Mouse (Mus musculus) left cerebral cortex, postnatal 4 days (tissue): Measurements from ENCODE around the gene Dcxr. TPM values are rescaled to one million over a fixed set of nuclear protein-coding genes. Genes with fewer than 3 reads are reported as not detected.
"Not testable (repeated sequence)": the region's sequence is repeated elsewhere in the genome, so short reads cannot be mapped to it uniquely, and the experiment has no call there.

ENCODE experiments used
- DNase-seq: peaks from one replicate; pipeline ENCODE4 v3.0.0-alpha.2; 2022
- intact Hi-C: fragments of 180-260 bp; cut with DNase I; formaldehyde crosslinking; loops from one replicate; pipeline ENCODE4 v1.15.1; 2025
- total RNA-seq, 2 experiments: library from RNA; stranded (reverse); gene quantifications; 2 replicates each; pipeline ENCODE4 v1.2.3; 2021

The Dcxr gene
- total RNA-seq, 2 experiments from 2014 or later: 2.5 to 3.2 TPM

DNA sequence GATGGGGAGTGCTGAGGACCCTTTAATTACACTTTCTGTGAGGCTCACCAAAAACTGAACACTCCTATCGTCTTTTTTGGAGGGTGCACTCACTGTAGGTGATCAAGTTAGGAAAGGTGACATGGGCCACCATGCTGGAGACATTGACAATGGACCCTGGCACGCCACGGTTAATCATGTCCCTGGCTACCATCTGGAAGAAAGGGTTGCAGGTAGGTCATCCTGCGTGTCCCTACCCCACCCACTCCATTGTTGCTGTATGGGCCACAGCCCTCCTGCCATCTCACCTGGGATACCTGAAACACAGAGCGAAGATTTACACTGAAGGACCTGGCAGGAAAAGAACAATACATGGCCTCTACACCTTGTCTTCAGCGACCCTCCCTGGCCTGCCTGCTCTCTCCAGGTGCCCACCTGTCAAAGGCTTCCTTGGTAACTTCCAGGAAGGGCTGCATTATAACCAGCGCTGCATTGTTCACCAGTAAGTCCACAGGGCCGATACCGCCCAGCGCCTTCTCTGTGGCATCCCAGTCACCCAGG, 3.3 kb upstream of the Dcxr start:
- no peak for DNase-seq
- intact Hi-C loops: no loop called here

DNA sequence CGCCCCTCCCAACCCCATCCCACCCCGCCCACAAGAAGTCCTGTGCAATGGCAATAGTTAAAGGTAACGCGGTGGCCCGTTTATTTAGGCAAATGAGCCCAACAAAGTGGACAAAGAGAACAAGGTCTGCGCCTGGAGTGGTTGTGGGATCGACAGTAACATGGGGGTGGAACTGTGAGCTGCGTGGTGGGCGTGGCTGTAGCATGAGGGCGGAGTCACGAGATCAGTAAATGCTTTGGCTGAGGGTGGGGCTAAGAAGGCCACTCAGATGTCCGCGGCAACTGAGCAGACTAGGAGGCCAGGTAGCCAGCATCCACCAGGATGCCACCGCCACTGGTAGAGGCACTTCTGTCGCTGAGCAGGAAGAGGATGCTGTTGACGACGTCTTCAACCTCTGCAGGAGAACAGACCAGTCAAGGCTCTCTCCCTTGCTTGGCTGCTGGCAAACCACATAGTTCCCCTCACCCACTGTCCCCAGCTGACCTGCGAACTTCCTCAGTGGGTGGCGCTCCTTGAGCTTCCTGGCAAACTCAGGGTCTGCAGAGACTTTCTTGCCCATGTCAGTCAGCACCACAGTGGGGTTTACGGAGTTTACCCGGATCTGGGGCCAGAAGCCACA, 2.5 kb upstream of the Dcxr start:
- not testable (repeated sequence) for DNase-seq

DNA sequence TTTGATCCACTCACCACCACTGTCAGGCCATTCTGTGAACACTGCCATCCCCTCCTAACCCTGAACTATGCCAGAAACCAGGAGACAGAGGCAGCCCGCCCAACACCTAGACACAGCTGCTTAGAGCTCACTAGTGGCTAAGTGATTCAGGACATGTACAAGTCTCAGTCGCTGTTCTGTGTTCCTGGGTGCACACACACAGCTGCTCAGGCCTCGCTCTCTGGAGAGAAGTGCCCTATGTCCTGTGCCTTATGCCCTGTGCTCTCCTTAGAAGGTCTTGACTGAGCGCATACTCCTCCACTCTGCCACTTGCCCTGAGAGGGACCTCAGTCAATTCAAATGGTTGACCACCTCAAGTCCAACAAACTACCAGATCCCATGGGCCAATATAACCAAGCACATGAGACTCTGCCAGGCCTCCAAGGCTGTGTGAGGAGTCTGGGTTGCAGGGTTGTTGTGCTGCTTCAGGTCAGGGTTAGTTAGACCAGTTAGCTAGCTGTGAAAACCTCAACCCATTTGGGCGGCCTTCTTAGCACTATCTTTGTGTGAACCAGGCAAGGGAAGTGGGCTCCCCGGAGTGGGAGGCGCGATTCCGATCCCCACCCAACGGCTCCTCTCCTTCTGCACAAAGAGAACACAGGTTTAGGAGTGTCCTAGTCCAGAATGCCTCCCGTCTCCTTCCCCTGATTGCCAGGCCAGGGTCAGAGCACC, 1.6 kb upstream of the Dcxr start:
- intact Hi-C loops: no loop called here
- DNase-seq: no peak

More for the DNA sequence above, 2.5 kb upstream of the Dcxr start:
- intact Hi-C loops: not testable (repeated sequence)

DNA sequence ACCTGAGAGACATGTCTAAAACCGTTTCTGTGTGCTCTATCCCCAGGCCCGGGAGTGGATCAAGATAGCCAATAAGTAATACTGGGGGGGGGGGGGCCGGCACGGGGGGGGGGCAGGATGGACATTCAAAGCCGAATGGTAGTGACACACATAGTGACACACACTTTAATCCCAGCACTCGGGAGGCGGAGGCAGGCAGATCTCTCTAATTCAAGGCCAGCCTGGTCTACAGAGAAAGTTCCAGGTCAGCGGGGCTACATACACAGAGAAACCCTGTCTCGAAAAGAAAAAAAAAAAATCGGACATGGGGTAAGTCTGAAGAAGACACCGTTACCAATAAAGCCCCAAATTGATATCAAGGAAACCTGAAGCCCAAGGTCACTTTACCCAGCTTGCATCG, 483 bp upstream of the Dcxr start:
- intact Hi-C loops: no loop called here
- no peak for DNase-seq

DNA sequence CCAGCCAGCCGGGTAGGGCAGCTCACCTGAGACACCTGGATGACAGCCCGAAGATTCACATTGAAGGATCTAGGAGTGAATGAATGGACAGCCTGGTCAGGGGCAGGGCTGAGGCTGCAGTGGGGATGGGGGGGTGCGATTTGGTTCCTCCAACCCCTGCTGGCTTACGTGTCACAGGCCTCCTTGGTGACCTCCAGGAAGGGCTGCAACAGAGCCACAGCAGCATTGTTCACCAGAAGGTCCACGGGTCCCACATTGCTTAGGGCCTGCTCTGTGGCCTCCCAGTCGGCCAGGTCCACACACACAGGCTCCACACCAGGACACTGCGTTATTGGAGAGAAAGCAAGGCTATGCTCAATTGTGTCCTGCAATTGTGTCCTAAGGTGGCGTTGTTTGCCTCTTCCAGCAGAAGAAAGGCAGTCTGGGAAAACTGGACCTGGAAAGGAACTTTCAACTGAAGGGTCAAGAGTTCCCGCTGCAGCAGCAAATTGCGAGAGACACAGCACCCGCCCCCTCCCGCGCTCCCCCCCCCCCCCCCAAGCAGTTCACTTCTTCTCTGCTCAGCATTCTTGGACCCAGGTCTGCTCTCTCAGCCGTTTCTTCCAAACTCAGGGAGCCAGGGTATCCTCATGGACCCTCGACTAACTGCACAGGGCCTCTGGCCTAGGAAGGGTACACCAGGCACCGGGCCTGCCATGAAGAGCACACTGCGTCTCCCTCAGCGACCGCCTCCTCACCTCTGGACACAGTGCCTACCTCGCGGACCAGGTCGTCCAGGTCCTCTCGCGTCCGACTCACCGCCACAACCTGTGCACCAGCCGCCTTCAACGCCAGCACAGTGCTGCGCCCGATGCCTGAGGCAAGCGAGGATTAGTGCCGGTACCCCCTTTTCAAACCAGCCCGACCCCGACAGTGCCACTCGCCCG, 575 bp downstream of the Dcxr start:
- intact Hi-C loops: no loop called here

DNA sequence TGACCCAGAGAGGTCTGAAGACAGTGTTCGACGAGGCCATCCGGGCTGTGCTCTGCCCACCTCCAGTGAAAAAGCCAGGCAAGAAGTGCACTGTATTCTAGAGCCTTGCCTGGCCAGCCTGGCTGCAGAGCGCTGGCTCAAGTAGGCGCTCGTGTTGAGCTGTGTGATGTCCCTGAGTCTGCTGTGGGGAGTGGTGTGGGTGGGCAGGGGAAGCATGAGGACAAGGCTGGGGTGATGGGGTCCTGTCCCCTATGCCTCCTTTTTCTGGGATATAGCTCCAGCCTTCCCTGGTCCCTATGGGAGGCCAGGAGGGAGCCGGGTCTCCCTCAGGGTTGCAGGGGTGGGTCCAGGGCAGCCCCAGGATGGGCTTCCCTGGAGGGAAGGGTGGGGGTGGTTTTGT, 3.6 kb downstream of the Dcxr start:
- intact Hi-C loops: no loop called here
- no peak for DNase-seq

More for the DNA sequence above, 575 bp downstream of the Dcxr start:
- DNase-seq: no peak

DNA sequence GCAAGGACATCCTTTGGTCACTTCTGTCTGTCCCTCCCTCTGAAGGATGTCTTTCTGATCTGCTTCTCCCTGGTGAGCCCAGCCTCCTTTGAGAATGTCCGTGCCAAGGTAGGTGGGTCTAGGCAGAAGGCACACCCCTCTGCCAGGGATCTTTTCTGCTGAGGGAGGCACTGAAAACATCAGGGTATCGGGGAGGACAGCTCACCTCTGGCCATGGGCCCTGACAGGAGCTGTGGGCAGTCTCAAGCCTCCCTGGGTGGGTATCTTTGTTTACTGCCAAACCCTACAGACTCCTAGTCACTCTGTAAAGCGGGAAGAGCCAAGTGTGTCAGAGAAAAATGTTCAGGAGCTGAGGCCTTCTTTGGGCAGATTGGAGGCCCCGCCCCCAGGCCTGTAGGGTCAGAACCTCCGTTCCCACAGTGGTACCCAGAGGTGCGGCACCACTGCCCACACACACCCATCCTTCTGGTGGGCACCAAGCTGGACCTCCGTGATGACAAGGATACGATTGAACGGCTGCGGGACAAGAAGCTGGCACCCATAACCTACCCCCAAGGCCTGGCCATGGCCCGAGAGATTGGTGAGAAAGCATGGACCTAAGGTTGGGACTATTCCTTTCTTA, 4.2 kb downstream of the Dcxr start:
- DNase-seq: no peak
- intact Hi-C loops: no loop called here

DNA sequence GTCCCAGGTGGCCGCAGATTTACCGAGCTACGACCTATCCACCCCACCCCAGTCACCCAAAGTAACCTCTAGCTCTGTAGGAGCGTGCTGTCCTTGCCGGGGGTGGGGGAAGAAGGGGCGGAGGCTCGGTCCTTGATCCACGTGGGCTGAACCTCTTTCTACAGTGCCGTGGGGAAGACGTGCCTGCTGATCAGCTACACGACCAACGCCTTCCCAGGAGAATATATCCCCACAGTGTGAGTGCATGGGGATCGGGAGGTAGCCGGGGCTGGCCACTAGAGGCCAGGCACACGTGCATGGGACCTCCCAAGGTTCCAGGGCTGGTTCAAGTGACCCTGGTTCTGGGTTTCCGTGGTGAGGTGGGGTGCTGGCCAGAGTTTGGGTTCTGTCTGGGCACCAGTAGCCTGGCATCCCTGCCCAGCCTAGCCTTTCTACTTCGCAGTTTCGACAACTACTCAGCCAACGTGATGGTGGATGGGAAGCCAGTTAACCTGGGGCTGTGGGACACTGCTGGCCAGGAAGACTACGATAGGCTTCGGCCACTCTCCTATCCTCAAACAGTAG, 4.9 kb downstream of the Dcxr start:
- DNase-seq: no peak
- intact Hi-C loops: no loop called here

DNA sequence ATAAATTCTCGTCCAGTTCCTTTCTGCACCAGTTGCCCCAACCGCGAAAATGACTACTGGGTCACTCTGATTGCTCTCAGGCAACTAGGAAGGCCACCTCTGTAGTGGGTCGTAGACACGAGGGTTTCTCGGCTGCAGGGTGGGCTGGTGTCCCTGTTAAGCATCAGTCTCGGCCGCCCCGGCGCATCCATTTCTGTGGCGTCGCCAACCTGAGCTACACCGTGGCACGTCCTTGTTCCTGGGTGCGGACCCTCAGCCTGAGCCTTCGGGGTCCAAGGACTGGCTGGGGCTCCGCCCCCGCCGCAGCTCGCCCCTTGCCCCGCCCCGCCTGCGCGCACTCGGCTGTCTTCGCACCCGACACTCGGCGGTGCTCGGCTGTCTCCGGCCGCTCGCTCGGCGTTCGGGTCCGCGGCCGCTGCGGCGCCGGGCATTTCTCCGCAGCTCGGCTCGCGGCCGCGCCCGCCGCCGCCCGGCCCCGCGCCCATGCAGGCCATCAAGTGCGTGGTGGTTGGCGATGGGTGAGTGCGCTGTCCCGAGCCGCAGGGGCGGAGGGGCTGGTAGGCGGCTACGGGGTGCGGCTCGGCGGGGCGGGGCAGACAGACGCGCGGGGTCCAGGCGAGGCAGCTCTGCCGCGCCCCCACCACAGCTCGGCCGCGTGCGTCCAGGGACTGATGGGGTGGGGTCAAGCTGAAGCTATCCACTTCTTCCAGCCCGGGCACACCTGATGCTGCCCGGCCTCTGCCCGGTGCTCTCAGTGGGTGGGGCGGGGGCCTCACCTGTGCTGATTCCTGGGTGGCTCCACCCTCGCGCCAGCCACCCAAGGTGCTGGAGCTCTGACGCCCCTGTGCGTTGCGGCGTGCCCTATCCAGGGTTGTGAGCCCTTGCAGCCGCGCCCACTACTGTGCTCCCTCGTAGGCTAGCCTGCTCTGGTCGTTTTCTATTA, 5.7 kb downstream of the Dcxr start, which contains the start of gene Rac3:
TSS of gene Rac3 (plus strand) at position 347 of the 943 bp plus-strand sequence.
- DNase-seq: peak; percentile 82
- intact Hi-C loops: loop anchor here (2.0 kb wide), 1 partner anchor 55 kb away; no protein-coding TSS in a partner anchor

DNA sequence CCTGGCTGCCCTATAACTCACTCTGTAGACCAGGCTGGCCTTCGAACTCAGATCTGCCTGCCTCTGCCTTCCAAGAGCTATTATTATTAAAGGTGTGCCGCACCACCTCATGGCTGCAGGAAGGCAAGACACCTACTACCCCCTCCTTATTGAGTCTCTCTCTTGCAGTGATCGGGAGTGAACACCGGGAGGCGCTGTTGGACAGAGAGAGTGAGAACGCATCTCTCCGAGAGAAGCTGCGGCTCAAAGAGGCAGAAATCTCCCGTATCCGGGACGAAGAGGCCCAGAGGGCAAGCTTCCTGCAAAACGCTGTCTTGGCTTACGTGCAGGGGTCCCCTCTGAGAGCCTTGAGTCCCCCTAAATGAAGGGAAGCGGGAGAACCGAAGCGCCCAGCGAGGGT, 6.6 kb downstream of the Dcxr start:
- intact Hi-C loops: loop anchor here (2.0 kb wide), 1 partner anchor 56 kb away; no protein-coding TSS in a partner anchor
- DNase-seq: peak; percentile 93

DNA sequence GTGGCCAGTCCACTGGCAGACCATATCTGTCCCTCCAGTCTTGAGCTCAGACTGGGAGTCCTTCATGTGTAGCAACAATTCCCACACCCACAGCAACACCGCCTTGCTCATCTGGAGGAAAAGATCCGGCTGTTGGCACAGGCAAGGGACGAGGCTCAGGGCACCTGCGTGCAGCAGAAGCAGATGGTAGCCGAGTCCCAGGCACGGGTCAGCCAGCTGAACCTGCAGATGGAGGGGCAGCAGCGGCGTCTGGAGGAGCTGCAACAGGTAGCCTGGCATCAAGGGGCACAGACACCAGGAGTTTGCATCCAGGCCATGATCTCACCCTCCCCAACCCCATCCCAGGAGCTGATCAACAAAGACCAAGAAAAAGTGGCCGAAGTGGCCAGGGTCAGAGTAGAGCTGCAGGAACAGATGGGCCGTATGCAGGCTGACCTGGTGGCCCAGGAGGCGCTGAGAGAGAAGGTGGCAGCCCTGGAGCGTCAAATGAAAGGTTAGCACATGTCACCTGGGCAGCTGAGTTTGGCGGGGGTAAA, 7.2 kb downstream of the Dcxr start:
- no peak for DNase-seq
- intact Hi-C loops: loop anchor here (2.0 to 10.0 kb wide), 2 partner anchors 57 to 95 kb away; partner anchors contain the start of gene Sirt7

DNA sequence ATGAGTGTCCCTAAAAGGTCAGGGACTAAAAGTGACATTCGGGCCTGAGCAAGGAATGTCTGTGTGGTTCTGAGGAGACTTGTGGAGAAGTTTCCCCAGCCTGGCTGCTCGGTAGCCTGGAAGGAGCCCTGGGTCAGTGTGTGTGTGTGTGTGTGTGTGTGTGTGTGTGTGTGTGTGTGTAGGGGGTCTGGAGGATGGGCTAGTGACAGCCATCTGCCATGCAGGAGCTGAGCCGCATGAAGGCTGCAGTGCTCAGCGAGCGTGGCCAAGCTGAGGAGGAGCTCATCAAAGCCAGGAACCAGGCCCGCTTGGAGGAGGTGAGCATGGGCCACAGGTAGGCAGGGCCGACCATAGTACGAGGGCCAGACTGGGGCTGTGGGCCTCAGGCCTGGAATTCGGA, 7.8 kb downstream of the Dcxr start:
- no peak for DNase-seq
- intact Hi-C loops: loop anchor here (10.0 kb wide), 1 partner anchor 94 kb away; the partner anchor contains the start of gene Sirt7

DNA sequence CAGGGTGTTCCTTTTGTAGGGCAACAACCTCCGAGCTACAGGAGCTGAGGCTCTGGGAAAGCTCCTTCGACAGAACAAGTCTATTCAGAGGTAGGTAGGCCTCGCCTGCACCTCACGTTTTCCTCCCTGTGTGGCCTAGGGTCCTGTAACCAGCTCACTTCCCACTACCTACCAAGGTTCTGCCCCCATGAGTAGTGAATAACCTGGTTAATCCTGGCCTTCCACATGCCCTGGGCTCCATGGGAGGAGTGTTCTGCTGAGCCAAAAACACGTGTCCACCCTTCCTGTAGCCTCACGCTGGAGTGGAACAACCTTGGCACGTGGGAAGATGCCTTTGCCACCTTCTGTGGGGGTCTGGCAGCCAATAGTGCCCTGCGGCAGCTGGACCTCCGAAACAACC, 11.9 kb downstream of the Dcxr start:
- intact Hi-C loops: loop anchor here (10.0 kb wide), 1 partner anchor 90 kb away; the partner anchor contains the start of gene Sirt7
- DNase-seq: no peak

DNA sequence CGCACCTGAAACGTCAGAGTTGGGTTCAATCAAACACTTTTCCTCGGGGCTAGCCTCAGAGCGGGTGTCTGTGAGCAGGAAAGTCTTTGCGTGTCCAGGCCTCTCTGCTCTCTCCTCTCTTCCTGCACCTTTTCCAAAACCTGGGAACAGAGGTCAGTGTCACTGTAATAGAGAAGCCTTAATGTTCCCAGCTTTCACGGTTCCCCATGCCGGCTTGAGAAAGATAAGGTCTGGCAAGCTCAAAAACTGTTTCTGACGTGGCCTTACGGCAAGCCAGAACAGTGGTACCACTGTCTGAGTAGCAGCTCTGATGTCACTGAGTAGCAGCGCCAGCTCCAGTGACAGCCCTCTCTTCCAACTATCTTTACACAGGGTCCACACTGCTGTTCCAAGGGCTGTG, 12.5 kb downstream of the Dcxr start:
- DNase-seq: no peak
- intact Hi-C loops: loop anchor here (5.0 to 10.0 kb wide), 2 partner anchors 52 to 90 kb away; partner anchors contain the start of genes Notum and Sirt7

DNA sequence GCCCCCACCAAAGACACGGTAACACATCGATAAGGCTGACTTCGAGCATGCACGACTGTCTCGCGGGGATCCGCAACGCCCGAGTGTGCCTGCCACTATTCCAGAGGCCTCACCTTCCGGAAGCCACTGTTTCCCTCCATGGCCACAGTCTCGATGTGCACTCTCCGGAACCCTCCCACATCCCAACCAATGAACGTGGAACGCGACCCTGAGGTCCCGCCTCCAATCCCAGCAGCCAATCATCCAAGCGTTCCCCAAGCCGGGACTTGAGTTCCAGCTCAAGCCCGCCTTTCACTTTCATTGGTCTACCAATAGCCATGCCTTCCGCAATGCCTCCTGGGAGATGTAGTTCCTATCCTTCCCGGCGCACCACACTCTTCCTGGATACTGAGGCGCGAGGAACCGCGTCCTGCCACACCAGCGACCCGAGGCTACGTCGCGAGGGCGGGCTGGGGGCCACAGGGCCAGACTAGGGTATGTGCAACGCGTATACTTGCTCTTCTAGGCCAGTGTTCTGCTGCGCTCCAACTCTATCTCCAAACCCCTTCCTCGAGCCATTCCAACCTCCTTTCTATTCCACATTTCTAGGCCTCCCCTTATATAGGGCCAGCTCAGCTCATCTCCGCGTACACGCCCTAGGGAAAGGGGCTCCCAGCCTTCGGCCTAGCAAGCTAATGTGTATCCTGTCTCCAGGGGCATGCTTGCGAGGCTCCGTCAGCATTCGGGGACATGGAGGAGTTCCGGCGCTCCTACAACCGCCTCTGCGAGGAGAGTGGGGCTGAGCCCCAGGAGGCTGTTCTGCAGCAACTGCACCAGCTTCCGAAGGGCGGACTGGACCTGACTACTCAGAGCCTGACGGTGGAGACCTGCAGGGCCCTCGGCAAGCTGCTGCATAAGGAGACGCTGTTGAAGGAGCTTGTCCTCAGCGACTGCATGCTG, 13.2 kb downstream of the Dcxr start, which contains the start of the genes Cenpx and Lrrc45:
TSS of gene Cenpx (minus strand) at position 159 of the 939 bp plus-strand sequence.
TSS of gene Lrrc45 (plus strand) at position 346 of the 939 bp plus-strand sequence.
- DNase-seq: peak; percentile 97
- intact Hi-C loops: loop anchor here (5.0 to 10.0 kb wide), 2 partner anchors 52 to 89 kb away; partner anchors contain the start of genes Notum and Sirt7

DNA sequence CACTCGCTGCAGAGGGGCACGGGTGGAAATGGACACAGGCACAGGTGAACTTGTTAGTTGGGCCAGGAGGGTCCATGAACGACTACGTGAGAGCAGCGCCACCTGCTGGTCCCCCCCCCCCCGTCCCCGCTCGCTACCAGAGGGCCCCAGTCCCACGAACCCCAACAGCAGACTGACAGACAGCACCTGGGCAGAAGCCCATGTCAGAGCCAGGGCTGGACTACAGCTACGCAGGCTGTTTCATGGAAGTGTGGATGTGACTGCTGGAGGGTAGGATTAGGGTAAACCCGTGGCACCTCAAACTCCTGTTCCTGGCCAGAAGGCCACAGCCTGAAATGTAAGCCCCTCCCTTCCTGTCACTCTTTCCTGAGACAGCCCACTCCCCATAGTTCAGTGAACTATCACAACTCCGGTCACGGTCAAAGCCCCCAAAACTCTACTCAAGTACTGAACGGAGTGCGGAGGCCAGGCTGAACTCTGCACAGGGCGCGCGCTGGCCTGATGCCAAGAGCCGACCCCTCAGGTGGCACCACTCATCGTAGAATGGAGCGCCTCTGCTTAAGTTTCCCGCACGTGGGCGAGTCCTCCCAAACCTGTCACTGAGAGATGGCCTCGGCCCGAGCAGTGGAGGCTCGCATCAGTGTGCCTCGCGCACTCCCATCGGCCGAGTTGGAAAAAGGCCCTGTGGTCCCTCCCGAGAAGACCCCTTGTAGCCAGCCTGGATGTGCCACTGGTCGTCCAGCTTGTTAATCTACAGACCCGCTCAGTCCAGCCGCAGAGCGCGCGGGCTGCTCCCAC, 14.1 kb downstream of the Dcxr start:
- peak; percentile 62 for DNase-seq
- intact Hi-C loops: loop anchor here (5.0 to 10.0 kb wide), 2 partner anchors 51 to 88 kb away; partner anchors contain the start of genes Notum and Sirt7
